Mouse (Mus musculus) ES-E14 (cell line): ENCODE data around the gene Cdkl3. TPM values are rescaled to one million over a fixed set of nuclear protein-coding genes. Genes with fewer than 3 reads are reported as not detected.

Source experiments
- DNase-seq: peaks from one replicate; pipeline ENCODE4 v3.0.0-alpha.2; 2013; ENCODE audit warnings: low read depth, low spot score
- H3K27ac ChIP-seq: 2 replicates; pipeline ENCODE4 v1.5.1; 2012; ENCODE audit warnings: low read depth, mild to moderate bottlenecking, low read length, moderate library complexity, mixed read lengths; ENCODE audit not compliant: poor library complexity, insufficient read depth, severe bottlenecking
- H3K36me3 ChIP-seq: 2 replicates; pipeline ENCODE4 v1.6.1; 2012; ENCODE audit warnings: mild to moderate bottlenecking, low read length, moderate library complexity, mixed read lengths; ENCODE audit not compliant: control insufficient read depth, poor library complexity, insufficient read depth, severe bottlenecking
- H3K4me1 ChIP-seq, 2 experiments: fragments of 150-350 bp in 1 of 2; sonication (generic) in 1 of 2; 2 replicates each; pipeline ENCODE4 v1.6.1; 2012; ENCODE audit warnings: low read length in 2 of 2, mild to moderate bottlenecking in 1 of 2, mixed read lengths in 1 of 2; ENCODE audit not compliant: control insufficient read depth in 2 of 2, insufficient read depth in 2 of 2, poor library complexity in 1 of 2
- H3K4me3 ChIP-seq, 2 experiments: fragments of 150-350 bp in 1 of 2; sonication (generic) in 1 of 2; 2 replicates each; pipeline ENCODE4 v1.5.1; 2012; ENCODE audit warnings: low read length in 2 of 2, low read depth in 1 of 2, mild to moderate bottlenecking in 1 of 2, mixed read lengths in 1 of 2; ENCODE audit not compliant: insufficient read depth in 1 of 2, poor library complexity in 1 of 2, severe bottlenecking in 1 of 2
- H3K9ac ChIP-seq: 2 replicates; pipeline ENCODE4 v1.6.1; 2012; ENCODE audit warnings: low read depth, mild to moderate bottlenecking, low read length, mixed read lengths; ENCODE audit not compliant: poor library complexity, insufficient read depth, severe bottlenecking
- H3K9me3 ChIP-seq: fragments of 150-350 bp; sonication (generic); 2 replicates; pipeline ENCODE4 v1.6.1; 2012; ENCODE audit warnings: low read depth, mild to moderate bottlenecking, low read length; ENCODE audit not compliant: control insufficient read depth, insufficient read depth
- CHD2 ChIP-seq: IDR thresholded peaks from 2 replicates; pipeline ENCODE4 v1.6.1; 2014; ENCODE audit warnings: mild to moderate bottlenecking, low read depth, low read length, inconsistent platforms
- HCFC1 ChIP-seq: IDR thresholded peaks from 2 replicates; pipeline ENCODE4 v1.6.1; 2012; ENCODE audit warnings: low read length, inconsistent platforms, borderline replicate concordance; ENCODE audit not compliant: insufficient read depth
- MAFK ChIP-seq: IDR thresholded peaks from 2 replicates; pipeline ENCODE4 v1.6.1; 2014; ENCODE audit warnings: mild to moderate bottlenecking, low read depth, low read length, inconsistent platforms; ENCODE audit not compliant: insufficient read depth
- ZC3H11A ChIP-seq: IDR thresholded peaks from 2 replicates; pipeline ENCODE4 v1.6.1; 2012; ENCODE audit warnings: low read depth, mild to moderate bottlenecking, inconsistent platforms, low read length, borderline replicate concordance
- ZNF384 ChIP-seq: IDR thresholded peaks from 2 replicates; pipeline ENCODE4 v1.6.1; 2012; ENCODE audit warnings: low read depth, low read length, inconsistent platforms
- in situ Hi-C, 2 experiments: fragments of 600-800 bp; cut with MboI; formaldehyde crosslinking; loops; one replicate each; pipeline ENCODE4 v1.15.1; 2025; ENCODE audit warnings: low sequenced_read_pairs in 2 of 2, inconsistent platforms in 1 of 2; ENCODE audit not compliant: unreplicated experiment in 2 of 2
- total RNA-seq: library from RNA; depleted of rRNA; stranded (reverse); fragments of 300-350 nt; gene quantifications from 2 replicates; pipeline ENCODE4 v1.2.3, GENCODE M21; 2012

Gene Cdkl3
- total RNA-seq, 1 experiment: 4.6 TPM

DNA sequence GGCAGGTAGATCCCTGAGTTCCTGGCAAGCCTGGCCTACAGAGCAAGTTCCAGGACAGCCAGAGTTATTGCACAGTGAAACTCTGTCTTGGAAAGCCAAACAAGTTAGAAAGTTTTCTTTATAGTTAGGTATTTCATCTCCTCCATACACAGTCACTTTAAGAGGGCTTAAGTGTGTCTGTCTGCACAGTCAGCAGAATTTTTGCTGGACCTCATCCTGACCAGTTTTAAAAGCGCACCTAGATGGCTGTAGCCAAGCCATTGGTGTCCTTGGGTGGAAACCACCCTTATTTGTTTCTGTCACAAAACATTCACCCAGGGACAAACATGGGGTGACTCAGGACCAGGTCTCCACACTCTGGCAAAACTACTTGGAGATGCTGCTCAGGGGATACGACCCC is 76.6 kb downstream of the Cdkl3 start:
- DNase-seq: no peak
- no peaks in the 10 kb centered on the region for H3K9me3 ChIP-seq
- in situ Hi-C loops: no loop called here
- H3K4me3 ChIP-seq: no peak overlapping the region
- H3K9ac ChIP-seq: no peak overlapping the region
- H3K4me1 ChIP-seq: peaks cover 0 to 4% of the 10 kb centered on the region in 2 experiments; a peak in 1 of 4 replicates
- no peaks in the 10 kb centered on the region for H3K36me3 ChIP-seq
- TF ChIP-seq CHD2 (no peak), MAFK (peak; percentile 72; the same call in 1 of the 2 replicates), HCFC1 (no peak)
- no peak overlapping the region for H3K27ac ChIP-seq

DNA sequence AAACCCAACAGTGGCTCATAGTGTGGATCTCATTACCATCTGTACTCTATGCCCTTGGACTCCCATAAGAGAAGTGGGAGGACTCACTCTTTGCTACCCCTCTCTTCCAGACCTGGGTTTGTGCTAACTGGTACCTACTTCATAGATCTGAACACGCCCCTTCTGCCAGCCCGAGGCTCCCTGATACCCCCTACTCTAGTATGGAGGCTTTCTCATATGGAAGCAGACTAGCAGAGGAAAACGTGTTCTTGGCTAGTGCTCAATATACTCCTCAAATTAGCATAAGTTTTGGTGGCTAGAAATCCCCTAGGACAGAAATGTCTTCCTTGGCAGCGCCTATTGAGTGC is 81.8 kb downstream of the Cdkl3 start:
- TF ChIP-seq ZC3H11A (no peak), ZNF384 (no peak), MAFK (no peak), HCFC1 (no peak), CHD2 (no peak)
- H3K27ac ChIP-seq: no peak overlapping the region
- in situ Hi-C loops: no loop called here
- H3K4me1 ChIP-seq: peaks cover 0 to 5% of the 10 kb centered on the region in 2 experiments; a peak in 1 of 4 replicates
- DNase-seq: no peak
- H3K9ac ChIP-seq: no peak overlapping the region
- H3K4me3 ChIP-seq: no peak overlapping the region
- H3K36me3 ChIP-seq: no peaks in the 10 kb centered on the region
- H3K9me3 ChIP-seq: no peaks in the 10 kb centered on the region

DNA sequence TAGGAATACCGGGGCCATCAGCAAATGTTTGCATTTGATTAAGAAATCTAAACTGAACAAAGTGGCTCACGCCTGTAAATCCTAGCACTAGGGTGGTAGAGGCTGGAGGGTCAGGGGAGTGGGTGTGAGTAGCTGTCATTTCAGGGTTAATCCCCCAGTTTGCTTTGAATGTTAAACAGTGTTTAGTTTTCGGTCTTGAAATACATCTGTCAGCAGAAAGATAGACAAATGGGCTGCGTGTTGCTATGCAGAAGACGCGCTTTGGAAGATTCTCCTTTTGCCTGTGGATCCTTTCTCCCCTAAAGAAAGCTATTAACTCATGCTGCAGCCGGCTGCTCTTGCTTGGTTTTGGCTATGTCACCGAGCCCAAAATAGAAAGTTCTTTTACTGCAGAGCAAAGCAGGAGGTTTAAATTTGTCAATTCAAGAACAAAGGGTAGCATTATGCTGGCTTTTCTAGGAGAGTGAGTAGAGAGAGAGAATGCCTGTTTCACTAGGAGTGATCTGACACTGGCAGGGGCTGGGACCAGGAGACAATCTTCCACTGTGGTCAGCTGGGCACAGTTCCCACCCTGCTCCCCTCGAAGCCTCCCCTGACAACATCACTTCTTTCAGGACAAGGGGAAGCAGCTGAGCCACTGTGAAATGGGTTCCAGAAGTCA is 82.3 kb downstream of the Cdkl3 start:
- in situ Hi-C loops: no loop called here
- no peak overlapping the region for H3K27ac ChIP-seq
- H3K4me1 ChIP-seq: peaks cover 0 to 5% of the 10 kb centered on the region in 2 experiments; a peak in 1 of 4 replicates
- no peak for DNase-seq
- H3K9ac ChIP-seq: no peak overlapping the region
- TF ChIP-seq HCFC1: no peak
- TF ChIP-seq MAFK: no peak
- no peak for TF ChIP-seq CHD2
- no peak for TF ChIP-seq ZNF384
- no peak for TF ChIP-seq ZC3H11A
- no peaks in the 10 kb centered on the region for H3K36me3 ChIP-seq
- H3K4me3 ChIP-seq: no peak overlapping the region
- H3K9me3 ChIP-seq: no peaks in the 10 kb centered on the region

DNA sequence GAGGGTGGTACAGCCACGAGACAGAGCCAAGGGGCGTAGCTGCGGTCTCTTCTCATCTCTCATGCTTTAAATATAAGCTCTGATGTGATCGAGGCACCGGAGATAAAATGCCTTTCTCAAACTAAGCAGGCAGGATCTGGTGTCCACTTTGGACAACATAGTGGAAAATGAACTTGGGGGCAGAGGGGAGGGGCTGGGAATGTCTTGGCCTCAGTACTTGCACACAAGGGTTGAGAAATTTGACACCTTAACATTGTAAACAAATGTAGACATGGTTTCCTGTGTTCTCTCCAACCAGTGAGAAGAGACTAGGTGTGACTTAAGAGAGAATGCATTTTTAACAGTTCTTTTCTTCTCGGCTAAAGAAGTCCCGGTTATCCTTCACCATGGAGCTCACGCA is 85.3 kb downstream of the Cdkl3 start:
- H3K4me3 ChIP-seq: no peak overlapping the region
- H3K4me1 ChIP-seq: peaks cover 0 to 5% of the 10 kb centered on the region in 2 experiments; a peak in 1 of 4 replicates
- in situ Hi-C loops: no loop called here
- DNase-seq: no peak
- no peak overlapping the region; the same call in 1 of the 2 replicates for H3K9ac ChIP-seq
- H3K36me3 ChIP-seq: no peaks in the 10 kb centered on the region
- no peak overlapping the region for H3K27ac ChIP-seq
- H3K9me3 ChIP-seq: no peaks in the 10 kb centered on the region
- TF ChIP-seq ZNF384 (no peak), CHD2 (no peak), MAFK (no peak), ZC3H11A (no peak), HCFC1 (no peak)

DNA sequence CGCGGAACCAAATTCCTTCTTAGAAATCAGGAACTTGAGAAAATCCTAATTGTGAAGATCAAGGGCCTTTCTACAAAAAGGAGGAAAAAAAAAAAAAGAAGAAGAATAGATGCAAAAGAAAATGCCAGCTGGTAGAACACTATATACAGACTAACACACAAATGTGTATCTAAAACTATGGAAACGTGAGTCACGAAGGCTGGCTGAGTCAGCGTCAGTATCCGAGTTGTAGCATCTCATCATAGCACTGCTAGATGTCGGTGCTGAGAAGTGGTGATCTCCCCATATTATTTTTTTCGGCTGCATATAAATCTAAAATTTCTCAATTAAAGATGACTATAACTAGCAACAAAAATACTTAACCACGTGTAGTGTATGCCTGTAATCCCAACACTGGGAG is 87.2 kb downstream of the Cdkl3 start:
- no peaks in the 10 kb centered on the region for H3K36me3 ChIP-seq
- H3K4me1 ChIP-seq: peaks cover 0 to 5% of the 10 kb centered on the region in 2 experiments; a peak in 1 of 4 replicates
- no peaks in the 10 kb centered on the region for H3K9me3 ChIP-seq
- H3K4me3 ChIP-seq: no peak overlapping the region
- in situ Hi-C loops: no loop called here
- TF ChIP-seq ZNF384 (no peak), HCFC1 (no peak), MAFK (no peak), ZC3H11A (no peak)
- H3K9ac ChIP-seq: no peak overlapping the region
- DNase-seq: no peak
- no peak overlapping the region for H3K27ac ChIP-seq
